Mouse (Mus musculus) right cerebral cortex, postnatal 10 days (tissue): Measurements from ENCODE around the gene Mrpl34.
A peak's percentile ranks its signal among the peaks of the same experiment; 100 is the strongest.
"Not testable (repeated sequence)": the region's sequence is repeated elsewhere in the genome, so short reads cannot be mapped to it uniquely, and the experiment has no call there.

Source experiments
- DNase-seq, 2 experiments: peaks; one replicate each; pipeline ENCODE4 v3.0.0; 2021; ENCODE audit warnings: low spot score in 2 of 2

The Mrpl34 gene

DNA sequence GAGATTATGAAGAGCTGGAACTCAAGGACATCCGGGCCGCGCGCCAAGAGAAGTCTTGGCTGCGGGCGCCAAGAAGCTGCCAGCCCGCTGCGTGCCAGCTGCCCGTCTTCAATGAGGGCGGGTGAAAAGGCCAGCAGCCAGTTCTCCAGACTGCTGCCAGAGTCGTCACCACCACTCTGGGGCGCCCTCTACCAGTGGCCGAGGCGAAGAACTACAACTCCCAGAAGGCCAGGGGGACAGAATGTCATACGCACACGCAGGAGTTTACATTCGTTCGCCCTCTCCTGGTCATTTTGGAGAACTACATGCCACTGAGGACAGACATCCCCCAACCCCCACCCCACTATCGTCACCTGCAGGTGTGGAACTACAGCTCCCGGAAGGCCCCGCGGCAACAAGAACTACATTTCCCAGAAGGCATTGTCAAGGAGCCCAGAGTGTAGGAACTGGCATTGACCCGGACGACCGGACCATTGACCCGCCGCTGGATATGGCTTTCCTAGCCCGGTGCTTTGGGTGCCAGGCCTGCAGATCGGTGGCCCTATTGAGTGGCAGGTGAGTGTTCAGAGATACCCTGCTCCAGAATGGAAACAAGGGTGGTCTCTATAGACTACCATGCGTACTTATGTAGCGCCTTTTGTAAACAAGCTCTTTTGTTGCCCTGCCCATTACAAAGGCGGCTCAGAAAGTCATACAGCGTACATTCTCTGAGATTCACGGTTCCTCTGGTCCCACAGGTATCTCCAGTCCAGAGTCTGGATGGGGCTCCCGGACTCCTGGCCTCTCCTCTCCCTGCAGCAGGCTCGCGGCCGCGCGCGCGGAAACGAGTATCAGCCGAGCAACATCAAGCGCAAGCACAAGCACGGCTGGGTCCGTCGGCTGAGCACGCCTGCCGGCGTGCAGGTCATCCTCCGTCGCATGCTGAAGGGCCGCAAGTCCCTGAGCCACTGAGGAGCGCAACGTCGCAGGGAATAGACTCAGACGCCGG is at the start of gene Mrpl34:
TSS of gene Mrpl34 (plus strand) at position 447 of the 988 bp plus-strand sequence.
- DNase-seq, result peak; percentile 99

DNA sequence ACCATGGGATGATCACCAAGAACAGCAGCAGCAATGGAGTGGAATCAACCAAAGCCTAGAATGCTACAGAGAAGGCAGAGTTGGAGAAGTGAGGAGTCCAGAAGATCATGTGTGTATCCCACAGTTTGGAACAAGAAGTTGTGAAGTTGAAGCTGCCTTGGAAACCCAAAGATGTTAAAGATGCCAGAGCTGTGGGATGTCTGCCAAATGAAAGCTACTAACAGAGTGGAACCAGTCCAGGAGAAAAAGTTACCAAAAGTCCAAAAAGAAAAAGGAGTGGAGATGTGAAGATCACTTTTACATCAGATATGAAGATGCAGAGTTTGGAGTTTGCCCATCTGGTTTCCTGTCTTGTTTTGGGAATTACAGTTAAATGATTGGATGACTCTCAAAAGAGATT is 42.6 kb upstream of the Mrpl34 start:
- no peak for DNase-seq

DNA sequence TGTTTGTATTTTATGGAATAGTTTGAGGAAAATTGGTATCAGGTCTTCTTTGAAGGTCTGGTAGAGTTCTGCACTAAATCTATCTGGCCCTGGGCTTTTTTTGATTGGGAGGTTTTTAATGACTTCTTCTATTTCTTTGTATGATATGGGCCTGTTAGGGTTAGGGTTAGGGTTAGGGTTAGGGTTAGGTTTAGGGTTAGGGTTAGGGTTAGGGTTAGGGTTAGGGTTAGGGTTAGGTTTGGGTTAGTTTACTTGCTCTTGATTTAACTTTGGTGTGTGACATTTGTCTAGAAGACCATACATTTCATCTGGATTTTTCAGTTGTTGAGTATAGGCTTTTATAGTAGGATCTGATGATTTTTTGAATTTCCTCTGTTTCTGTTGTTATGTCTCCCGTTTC is 31.8 kb upstream of the Mrpl34 start:
- not testable (repeated sequence) for DNase-seq

DNA sequence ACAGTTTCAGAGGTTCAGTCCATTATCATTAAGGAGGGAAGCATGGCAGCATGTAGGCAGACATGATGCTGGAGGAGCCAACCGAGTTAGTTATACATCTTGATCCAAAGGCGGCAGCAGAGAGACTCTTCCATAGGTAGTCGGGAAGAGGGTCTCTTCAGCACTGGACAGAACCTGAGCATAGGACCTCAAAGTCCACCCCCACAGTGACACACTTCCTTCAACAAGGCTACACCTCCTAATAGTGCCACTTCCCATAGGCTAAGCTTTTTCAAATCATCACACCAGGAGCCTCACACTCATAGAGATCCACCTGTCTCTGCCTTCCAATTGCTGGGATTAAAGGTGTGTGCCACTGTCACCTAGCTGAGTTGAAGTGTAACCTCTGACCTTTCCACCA is 27.7 kb upstream of the Mrpl34 start:
- DNase-seq, result no peak

DNA sequence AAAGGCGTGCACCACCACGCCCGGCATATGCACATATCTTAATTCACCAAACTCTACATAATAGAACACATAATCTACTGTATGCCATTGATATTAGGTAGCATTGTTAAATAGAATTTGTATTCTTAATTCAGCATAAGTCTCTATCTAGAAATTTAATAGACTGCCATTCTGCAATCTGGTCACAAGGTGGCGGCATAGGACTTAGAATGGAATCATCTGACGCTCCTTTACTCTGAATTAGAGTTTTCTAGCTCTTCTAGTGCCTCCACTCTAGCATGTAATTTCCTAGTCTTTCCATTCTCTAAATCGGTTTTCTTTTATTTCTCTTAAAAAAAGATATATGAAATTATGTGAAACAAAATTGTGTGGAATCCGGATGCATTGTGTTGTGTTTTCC is 23.4 kb upstream of the Mrpl34 start:
- peak in 1 of 2 experiments; percentile 66 for DNase-seq

DNA sequence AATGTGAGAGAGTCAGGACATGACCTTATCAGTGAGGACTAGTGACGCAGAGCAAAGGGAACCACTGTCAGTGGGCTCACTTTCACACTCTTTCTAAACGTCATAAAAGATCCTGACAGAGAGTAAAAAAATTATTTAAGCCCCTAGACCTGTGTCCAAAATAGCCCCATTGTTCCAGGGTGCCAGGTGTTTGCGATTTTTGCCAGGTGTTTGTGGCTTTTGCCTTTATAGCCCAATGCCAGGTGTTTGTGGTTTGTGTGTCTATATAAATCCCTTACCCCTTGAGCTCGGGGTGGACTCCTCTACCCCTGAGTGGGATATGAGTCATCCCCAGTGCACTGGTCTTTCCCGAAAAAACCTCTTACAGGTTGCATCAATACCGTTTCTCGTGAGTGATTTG is 19.7 kb upstream of the Mrpl34 start:
- DNase-seq, result no peak

DNA sequence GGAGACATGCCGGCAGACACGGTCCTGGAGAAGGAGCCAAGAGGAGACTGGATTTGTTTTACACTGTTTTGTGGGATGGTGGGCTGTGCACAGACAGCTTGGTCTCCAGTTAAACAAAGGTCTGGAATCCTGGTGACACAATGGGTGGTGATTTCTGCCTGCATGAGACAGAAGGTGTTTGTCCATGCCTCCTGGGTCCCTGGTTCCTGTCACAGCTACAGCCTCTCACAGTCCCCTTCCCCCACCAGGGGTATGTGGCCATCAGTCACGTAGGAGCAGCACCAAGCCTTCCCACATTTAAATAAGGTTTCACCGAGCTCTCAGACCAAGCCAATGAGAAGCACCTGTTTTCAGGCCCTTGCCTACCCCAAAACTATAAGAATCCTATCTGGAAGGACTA is 13.4 kb upstream of the Mrpl34 start:
- no peak for DNase-seq

DNA sequence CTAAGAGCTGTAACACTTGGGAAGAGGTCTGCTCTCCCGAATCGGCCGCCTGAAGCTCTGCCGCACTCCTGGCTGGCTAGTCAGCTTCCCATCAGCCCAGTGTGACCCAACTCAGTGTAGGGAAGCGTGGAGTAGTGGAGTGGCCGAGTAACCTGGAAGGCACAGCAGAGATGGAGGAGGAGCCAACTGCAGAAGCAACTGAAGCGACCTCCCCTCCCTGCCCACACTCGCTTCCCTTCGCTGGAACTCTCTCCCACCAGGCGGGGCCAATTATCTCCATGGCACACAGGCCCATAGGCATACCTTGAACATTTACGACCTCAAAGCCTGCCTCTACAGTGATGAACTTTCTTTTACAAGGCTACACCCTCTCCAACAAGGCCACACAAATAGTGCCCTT is 13.0 kb upstream of the Mrpl34 start:
- DNase-seq, result peak in 1 of 2 experiments; percentile 11

DNA sequence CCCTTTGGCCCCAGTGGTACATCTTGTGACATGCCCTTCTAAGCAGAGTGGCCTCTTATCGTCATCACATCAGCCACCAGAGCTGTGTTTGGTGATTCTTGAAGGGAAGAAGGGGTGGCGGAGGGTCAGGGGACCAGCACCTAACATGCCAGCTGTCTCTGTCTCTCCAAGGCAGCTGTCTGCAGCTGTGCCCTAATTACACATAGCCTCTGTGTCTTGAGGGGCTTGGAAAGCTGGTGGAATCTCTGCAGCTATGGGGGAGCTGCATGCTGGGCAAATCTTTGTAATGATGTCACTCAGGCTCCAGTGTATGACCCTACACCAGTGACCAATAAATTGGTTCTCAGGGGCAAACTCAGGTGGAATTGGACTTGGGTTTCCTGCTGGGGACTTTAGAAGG is 12.1 kb upstream of the Mrpl34 start:
- DNase-seq, result peak in 1 of 2 experiments; percentile 10

DNA sequence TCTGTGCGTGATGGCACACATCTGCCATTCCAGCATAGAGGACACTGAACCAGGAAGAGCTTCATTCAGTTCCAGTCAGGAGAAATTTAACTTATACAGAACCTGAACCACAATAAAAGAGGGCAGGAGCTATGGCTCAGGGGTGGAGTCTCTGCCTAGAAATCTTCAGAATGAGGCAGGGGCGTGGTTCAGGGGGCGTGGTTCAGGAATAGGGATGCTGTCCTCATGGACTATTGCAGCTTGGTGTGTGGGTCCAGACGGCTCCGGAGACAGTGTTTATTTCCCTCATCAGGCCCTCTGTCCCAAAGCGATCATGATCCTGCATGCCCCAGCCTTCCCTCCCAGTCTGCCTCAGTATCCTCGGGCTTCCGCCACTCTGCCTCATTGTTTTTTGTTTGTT is 10.1 kb upstream of the Mrpl34 start:
- peak; percentile 19 for DNase-seq

DNA sequence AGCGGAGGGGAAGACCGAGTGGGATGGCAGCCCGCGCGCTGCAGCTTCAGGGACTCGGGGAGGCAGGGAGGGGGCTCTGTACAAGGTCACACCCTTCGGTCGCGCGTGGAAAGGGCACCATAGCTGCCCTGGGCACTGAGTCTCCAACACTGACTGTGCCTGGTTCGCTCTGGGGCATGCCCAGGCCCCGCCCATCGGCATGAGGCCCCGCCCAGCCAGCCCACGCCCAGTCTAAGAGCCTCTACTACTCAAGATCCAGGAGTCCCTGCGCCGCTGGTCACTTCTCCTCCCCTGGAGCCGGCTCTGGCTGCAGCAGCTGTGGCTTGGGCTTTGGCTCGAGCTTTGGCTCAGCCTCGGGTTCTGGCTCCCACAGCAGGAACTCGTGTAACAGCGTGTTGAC is 7.9 kb upstream of the Mrpl34 start:
- DNase-seq, result peak; percentile 23 to 33

DNA sequence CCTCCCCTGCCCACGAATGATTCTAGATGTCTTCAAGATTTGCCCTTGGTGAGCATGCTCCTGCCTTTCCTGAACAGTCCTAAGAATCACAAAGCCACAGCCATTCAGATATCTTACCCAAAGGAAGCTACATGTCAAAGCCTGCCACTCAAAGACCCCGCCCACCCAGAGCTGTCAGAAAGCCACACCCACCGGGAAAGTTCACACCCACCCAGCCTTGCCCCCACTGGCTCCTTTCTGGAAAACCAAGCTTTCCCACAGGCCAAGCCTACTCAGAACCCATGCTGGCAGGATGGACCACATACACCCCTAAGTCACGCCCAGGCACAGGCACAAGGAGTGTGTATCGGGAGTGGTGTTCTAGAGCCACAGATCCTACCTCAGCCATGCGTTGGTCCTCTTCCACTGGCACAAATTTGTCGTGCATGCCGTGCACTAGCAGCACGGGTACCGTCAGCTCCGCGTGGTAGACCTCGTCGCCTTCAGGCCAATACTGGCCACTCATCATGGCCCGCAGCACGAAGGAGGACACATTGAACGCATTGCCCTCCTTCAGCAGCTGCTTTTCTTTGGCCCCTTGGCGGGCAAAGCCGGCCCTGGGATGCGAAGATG is 7.0 kb upstream of the Mrpl34 start:
- peak; percentile 25 to 38 for DNase-seq

DNA sequence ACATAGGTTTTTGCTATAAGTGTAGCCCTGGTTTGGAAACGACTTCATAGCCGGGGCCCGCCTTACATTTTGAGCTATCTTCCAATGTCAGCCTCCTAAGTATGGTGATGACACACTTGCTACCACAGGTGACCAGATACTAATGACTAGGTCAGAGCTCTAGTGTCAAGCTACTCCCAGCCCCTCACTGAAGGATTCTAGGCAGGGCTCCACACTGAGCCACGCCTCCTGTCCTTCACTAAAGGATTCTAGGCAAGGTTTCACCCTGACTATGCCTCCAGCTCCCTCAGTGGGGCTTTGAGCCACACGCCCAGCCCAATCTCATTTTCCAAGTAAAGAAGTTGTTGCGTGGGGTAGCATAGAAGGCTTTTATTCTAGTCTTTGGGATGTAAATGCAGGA is 4.0 kb upstream of the Mrpl34 start:
- DNase-seq, result peak in 1 of 2 experiments; percentile 8

DNA sequence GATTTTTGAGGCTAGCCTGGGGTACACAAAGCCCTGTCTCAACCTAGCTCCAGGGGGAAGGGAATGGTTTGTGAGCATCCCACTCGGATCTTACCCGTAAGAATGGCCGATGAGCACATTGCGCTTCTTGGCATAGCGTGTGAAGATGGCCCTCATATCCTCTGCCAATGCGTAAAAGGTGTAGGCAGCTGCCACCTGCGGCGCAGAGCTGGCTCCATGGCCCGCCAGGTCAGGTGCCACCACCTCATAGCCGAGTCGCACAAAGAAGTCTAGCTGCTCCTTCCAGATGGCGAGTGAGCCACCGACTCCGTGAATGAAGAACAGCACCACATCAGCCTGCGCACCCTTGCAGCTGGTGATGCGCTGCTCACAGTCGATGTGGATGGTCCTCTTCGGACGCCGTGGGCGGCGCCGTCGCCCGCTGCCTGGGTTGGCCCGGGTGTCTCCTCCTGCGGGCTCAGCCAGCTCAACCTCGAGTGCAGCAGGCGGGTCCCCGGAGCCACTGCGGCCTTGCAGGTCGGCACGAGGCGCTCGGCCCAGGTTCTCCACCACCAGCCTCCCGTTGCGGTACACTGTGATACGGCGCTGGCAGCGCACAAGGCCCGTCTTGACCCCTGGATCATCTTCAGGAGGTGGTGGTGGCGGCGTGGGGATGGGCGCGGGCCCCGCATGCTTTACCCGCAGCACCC is 3.5 kb upstream of the Mrpl34 start:
- peak in 1 of 2 experiments; percentile 60 for DNase-seq

DNA sequence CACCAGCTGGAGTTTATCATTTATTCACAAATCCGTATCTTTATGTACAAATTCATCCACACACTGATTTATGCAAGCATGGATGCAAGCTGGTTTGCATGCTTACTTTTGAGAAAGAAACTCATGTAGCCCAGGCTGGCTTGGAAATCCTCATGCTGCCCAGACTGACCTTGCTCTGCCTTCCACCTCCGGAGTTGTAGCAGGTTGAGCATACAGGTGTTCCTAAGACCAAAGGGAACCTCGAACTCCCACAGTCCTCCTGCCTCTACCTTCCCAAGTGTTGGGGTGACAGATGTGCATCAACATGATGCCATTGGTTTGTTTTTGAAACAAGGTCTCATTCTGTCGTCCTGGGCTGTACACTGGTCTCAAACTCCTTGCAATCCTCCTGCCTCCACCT is 2.6 kb upstream of the Mrpl34 start:
- DNase-seq, result no peak

DNA sequence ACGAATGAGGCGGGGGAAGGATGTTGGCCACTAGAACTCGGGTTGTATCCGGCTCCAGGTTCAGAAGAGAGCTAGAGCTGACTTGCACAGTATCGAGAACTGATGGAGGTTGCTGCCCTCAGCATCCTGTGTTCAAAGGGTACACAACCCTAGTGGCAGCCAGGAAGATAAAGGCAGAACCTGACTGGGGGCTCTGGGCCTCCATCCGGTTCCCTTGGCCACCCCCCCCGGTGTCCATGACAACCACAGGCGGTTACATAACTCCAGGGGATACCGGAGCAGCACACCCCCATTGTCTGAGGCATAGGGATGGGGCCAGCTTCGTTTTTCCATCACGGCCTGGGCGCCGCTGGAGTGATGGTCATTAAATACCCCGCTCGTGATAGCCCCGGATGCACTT is 2.0 kb upstream of the Mrpl34 start:
- DNase-seq, result peak; percentile 67 to 78

DNA sequence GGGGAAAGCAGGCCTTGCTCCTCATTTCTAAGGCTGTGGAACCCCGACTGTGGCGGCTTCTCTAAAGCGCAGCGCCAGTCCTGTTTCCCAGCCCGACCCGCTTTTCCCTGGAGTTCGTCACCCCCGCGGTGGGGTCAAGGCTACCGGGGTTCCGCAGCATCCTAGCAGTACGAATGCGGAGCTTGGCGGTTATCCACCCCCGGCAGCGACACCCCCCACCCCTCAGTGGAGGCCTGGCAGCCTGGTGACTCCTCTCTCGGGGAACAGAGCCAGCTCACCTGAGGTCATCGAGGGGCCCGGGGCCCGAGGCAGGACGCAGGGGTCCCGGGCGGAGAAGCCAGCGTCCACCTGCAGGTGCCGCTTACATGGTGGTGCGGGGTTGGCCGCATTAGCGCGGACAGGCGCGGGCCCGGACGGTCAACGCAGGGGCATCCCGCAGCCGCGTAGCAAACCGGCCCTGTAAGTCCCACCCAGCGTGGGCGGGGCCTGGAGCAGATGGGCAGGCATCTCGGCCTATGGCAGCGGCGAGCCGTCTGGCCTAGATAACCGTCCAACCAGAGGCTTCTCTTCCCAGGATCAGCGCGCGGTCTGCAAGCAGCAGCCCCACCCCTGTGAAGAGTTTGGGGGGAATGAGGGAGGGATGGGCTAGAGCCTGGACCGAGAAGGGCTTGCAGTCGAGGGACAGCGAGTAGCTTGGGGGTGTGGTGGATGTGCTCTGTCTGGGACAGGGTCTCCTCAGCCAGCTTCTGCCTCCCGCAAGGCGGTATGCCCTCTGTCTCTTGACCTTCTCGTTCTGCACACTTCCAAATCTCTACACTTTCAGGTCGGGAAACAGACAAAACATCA is 1.3 kb upstream of the Mrpl34 start, which contains the start of gene Abhd8:
TSS of gene Abhd8 (minus strand) at position 468 of the 846 bp plus-strand sequence.
- DNase-seq, result peak; percentile 99

DNA sequence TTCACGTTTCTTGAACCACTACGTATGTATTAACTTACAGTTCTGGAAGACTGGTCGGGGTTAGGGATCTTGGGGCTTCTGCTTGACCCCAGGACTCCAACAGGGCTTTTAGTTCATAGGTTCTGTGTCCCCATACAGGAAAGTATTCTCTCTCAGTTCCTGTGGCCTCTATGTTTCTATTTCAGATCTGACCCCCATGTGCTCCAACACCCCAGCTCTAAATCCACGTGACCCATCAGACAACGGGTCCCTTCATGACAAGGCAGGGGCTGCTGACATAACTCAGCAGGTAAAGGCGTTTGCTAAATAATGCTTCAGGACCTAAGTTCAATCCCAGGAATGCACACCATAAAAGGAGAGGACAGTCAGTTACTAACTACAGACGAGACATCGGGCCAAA is 974 bp downstream of the Mrpl34 start:
- peak in 1 of 2 experiments; percentile 27 for DNase-seq

DNA sequence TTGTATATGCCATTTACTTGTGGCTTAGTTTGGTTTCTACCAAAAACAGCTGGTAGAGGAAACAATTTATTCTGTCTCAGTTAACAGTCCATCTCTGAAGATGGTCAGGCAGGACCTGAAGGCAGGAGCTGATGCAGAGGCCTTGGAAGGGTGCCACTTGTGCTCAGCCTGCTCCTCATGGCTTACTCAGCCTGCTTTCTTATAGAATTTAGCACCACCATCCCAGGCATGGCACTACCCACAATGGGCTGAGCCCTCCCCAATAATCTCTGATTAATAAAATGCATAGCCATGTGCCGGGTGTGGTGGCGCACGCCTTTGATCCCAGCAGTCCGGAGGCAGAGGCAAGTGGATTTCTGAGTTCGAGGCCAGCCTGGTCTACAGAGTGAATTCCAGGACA is 1.4 kb downstream of the Mrpl34 start:
- DNase-seq, result peak in 1 of 2 experiments; percentile 47

DNA sequence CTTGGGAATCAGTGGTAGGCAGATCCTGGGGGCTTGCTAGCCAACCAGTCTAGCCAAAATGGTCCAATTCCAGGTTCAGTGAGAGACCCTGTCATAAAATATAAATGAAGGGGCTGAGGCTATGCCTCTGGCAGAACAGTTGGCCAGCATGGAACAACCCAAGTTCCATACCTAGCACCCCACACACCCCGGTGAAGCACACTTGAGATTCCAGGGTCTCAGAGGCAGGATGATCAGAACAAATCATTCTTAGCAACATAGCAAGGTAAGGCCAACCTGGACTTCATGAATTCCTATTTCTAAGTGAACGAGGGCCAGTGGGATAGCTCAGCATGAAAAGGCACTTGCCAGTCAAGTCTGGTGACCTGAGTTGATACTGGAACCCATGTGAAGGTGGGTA is 2.4 kb downstream of the Mrpl34 start:
- peak in 1 of 2 experiments; percentile 32 for DNase-seq

DNA sequence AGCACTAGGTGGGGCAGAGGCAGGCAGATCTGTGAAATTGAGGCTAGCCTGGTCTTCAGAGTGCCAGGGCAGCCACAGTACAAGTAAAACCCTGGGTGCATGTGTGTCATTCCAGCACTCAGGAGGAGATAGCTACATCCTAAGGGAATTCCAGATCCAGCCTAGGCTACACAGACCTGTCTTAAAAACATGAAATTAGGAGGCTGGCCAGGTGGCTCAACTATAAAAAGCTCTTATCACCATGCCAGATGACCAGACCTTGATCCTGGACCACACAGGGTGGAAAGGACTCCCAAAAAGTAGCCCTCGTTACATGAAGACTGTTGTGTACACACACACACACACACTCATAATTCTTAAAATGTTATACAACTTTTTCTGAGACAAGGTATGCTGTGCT is 3.2 kb downstream of the Mrpl34 start:
- peak in 1 of 2 experiments; percentile 29 for DNase-seq
